Mouse (Mus musculus) cortical plate, adult 2 months (tissue): ENCODE measurements at regions not wholly inside any gene's neighbourhood (a gene's known extent, or its start where the extent isn't known, plus 50 kb on each side); places are given as distances from the start of the nearest gene placed in this dataset.

Experiments used
- H3K27ac ChIP-seq: fragments of 200-500 bp; 2 replicates; pipeline ENCODE4 v1.5.1; 2012; ENCODE audit warnings: low read length, control low read depth, inconsistent platforms; ENCODE audit not compliant: insufficient read depth
- H3K4me1 ChIP-seq: fragments of 200-500 bp; 2 replicates; pipeline ENCODE4 v1.6.1; 2011; ENCODE audit warnings: low read length; ENCODE audit not compliant: control insufficient read depth, insufficient read depth
- H3K4me3 ChIP-seq: fragments of 200-500 bp; 2 replicates; pipeline ENCODE4 v1.5.1; 2011; ENCODE audit warnings: mild to moderate bottlenecking, low read length, control low read depth; ENCODE audit not compliant: insufficient read depth
- CTCF ChIP-seq: fragments of 200-500 bp; IDR thresholded peaks from 2 replicates; pipeline ENCODE4 v1.5.1; 2011; ENCODE audit warnings: mild to moderate bottlenecking, control low read depth, low read length; ENCODE audit not compliant: insufficient read depth; ENCODE audit errors: extremely low read depth
- POLR2A ChIP-seq: fragments of 200-500 bp; IDR thresholded peaks from 2 replicates; pipeline ENCODE4 v1.6.1; 2011; ENCODE audit warnings: mild to moderate bottlenecking, low read length, control low read depth; ENCODE audit not compliant: insufficient read depth; ENCODE audit errors: extremely low read depth

DNA sequence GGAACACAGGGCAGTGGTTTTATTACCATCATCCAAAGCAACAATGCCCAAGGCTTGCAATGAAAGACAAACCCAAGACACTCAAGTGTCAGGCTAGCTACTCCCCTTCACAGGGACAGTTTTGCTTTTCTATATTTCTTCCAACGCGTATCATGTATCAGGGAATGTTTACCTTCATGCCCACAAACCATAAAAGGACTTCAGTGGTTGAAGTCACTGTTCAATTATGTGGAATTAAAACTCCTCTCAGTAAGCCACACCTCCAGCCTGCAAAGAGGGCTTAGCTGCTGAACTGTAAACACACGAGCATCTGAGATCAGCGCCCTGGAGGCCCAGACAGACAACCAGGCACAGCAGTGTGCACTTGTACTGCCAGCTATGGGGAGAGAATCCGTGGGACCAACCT lies 154.5 kb upstream of the Rbms3 start:
- TF ChIP-seq POLR2A (no peak), CTCF (no peak)

DNA sequence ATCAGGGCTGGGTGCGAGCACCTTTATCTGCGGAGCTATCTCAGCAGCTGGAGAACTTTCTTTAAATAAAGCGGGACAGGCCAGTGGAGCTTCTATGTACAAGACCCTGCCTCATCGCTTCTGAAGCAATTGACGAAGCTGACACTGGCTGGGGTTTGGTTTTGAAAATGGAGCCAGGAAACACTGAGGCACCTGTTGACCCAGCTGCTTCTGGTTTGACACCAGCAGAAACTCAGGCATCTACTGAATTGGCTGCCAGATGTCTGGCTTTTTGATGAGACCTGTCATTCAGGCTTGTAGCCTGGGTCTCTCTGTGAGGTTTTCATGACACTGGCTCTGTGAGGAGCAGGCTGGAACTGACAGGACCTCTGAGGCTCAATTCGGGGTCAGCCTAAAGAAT lies 124.9 kb upstream of the Rbms3 start:
- Histone ChIP-seq H3K27ac (no peak overlapping the region), H3K4me1 (no peaks in the 10 kb centered on the region), H3K4me3 (no peak overlapping the region)
- TF ChIP-seq POLR2A (no peak), CTCF (no peak)

More for the DNA sequence above, 154.5 kb upstream of the Rbms3 start:
- Histone ChIP-seq H3K4me1 (no peaks in the 10 kb centered on the region), H3K4me3 (no peak overlapping the region), H3K27ac (no peak overlapping the region)

GRCm38 (mm10) chr9:117753466-117753865 lies 123.8 kb upstream of the Rbms3 start:
- TF ChIP-seq POLR2A: no peak
- no peak for TF ChIP-seq CTCF
- H3K4me3 ChIP-seq: no peak overlapping the region
- no peaks in the 10 kb centered on the region for H3K4me1 ChIP-seq
- H3K27ac ChIP-seq: no peak overlapping the region

DNA sequence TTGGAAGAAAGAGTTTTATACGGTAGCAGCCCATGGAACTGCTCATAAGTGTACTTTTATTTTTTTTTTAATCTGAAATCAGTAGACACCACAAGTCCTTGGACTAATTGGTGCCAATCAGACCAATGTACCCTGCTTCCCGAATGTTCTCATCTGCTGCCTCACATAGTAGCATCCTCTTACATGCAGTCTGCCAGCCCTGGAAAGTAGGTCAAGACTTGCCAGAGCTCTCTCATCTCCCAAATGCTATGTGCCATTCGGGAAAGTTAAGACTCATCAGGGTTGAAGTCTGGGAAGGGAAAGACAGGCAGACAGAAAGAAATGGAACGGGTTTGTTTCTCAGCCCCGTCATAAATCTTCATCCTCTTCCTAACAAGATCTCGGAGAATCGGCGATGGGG lies 115.2 kb upstream of the Rbms3 start:
- no peak for TF ChIP-seq POLR2A
- TF ChIP-seq CTCF: no peak
- no peak overlapping the region for H3K4me3 ChIP-seq
- no peaks in the 10 kb centered on the region for H3K4me1 ChIP-seq
- H3K27ac ChIP-seq: no peak overlapping the region

- TF ChIP-seq POLR2A (no peak), CTCF (no peak)
- Histone ChIP-seq H3K4me1 (no peaks in the 10 kb centered on the region), H3K4me3 (no peak overlapping the region), H3K27ac (no peak overlapping the region)
Observed at GRCm38 (mm10) chr9:117729366-117729765, 99.7 kb upstream of the Rbms3 start.

GRCm38 (mm10) chr9:117720161-117720598 lies 90.5 kb upstream of the Rbms3 start:
- Histone ChIP-seq H3K4me1 (no peaks in the 10 kb centered on the region), H3K4me3 (no peak overlapping the region), H3K27ac (no peak overlapping the region)
- no peak for TF ChIP-seq CTCF
- TF ChIP-seq POLR2A: no peak

DNA sequence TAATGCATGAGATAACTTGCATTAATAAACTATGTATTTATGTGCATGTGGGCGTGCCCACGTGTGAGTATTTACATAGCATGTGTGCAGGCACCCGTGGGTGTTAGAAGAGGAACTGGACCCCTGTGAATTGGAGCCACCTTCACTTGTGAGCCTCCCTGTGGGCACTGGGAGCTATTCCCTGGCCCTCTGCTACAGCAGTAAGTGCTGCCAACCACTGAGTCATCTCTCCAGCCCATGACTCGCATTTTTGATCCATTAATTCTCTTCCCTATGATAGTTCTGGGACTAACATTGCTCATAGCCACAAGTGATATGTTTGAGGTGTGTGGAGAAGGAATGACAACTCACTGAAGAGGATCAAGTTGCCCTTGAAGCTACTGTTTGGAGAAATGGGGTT lies 87.6 kb upstream of the Rbms3 start:
- H3K4me3 ChIP-seq: no peak overlapping the region
- TF ChIP-seq CTCF: no peak
- TF ChIP-seq POLR2A: no peak
- no peak overlapping the region for H3K27ac ChIP-seq
- no peaks in the 10 kb centered on the region for H3K4me1 ChIP-seq

GRCm38 (mm10) chr9:117716476-117716875 lies 86.8 kb upstream of the Rbms3 start:
- Histone ChIP-seq H3K27ac (no peak overlapping the region), H3K4me1 (no peaks in the 10 kb centered on the region), H3K4me3 (no peak overlapping the region)
- TF ChIP-seq CTCF (no peak), POLR2A (no peak)

GRCm38 (mm10) chr9:117714741-117715675 lies 85.3 kb upstream of the Rbms3 start:
- H3K4me3 ChIP-seq: no peak overlapping the region
- no peak overlapping the region for H3K27ac ChIP-seq
- TF ChIP-seq CTCF (no peak), POLR2A (no peak)
- H3K4me1 ChIP-seq: no peaks in the 10 kb centered on the region

DNA sequence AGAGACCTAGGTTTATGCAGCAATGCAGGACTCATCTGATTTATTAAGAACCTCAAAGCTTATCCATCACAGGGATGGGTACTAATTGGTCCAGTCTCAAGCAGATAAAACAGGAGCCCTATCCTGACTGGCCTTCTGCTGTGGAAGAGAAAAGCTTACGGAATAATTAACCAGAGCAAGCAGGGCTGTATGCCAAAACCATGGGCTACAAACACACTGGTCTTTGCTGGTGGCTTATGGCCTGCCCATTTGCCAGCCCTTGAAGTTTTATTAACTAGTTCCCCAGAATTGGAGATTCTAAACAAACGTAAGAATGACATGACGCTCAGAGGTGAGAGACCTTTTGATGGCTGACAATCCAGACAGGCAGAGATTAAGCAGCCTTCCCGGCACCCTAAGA lies 83.4 kb upstream of the Rbms3 start:
- Histone ChIP-seq H3K27ac (no peak overlapping the region), H3K4me1 (no peaks in the 10 kb centered on the region), H3K4me3 (no peak overlapping the region)
- TF ChIP-seq CTCF (no peak), POLR2A (no peak)

DNA sequence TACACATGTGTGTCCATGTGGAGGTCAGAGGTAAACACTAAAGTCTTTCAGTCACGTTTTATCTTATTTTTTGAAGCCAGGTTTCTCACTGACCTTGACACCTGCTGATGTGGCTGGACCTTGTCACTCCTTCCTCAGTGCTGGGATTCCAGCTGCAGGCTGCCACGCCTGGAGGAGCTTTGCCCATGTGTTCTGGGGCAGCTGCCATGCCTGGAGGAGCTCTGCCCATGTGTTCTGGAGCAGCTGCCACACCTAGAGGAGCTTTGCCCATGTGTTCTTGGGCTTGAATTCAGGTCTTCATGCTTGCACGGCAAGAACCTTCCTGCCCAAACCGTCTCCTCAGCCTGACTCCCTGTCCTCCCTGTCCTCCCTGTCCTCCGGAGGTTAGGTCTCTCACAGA lies 82.1 kb upstream of the Rbms3 start:
- no peak for TF ChIP-seq CTCF
- TF ChIP-seq POLR2A: no peak
- no peak overlapping the region for H3K27ac ChIP-seq
- no peak overlapping the region for H3K4me3 ChIP-seq
- no peaks in the 10 kb centered on the region for H3K4me1 ChIP-seq
